Mouse (Mus musculus) splenic B cell, adult 2 months (primary cell): ENCODE measurements around the gene Plxnb3.

Experiments
- DNase-seq: peaks from one replicate; pipeline ENCODE4 v3.0.0-alpha.2; 2011; ENCODE audit warnings: low read depth, low spot score
- H3K27me3 ChIP-seq: 2 replicates; pipeline ENCODE4 v1.6.1; 2012; ENCODE audit warnings: mild to moderate bottlenecking, low read length, moderate library complexity, mixed read lengths; ENCODE audit not compliant: control insufficient read depth, poor library complexity, insufficient read depth, severe bottlenecking
- H3K36me3 ChIP-seq: 2 replicates; pipeline ENCODE4 v1.6.1; 2012; ENCODE audit warnings: mild to moderate bottlenecking, low read length, moderate library complexity, mixed read lengths; ENCODE audit not compliant: control insufficient read depth, poor library complexity, insufficient read depth, severe bottlenecking

Gene Plxnb3

DNA sequence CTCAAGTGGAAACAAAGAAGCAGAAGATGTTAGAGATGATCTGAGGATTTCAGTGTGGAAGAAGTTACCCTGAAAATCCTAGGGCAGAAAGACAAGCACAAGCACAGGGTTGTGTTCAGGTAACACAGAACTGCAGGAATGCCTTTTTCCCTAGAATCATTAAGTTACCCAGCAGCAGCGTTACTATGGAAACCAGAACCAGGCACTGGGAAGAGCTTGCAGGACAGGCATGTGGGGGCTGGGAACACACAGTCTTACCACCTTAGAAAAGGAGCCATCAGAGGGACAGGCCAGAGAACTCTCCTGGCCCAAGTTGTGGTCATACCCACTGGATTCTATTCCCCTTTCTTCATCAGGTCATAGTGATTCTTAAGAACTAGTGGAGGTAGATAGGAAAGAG, 48.9 kb downstream of the Plxnb3 start:
- DNase-seq = no peak
- Histone ChIP-seq H3K36me3 (no peaks in the 10 kb centered on the region), H3K27me3 (no peaks in the 10 kb centered on the region)

DNA sequence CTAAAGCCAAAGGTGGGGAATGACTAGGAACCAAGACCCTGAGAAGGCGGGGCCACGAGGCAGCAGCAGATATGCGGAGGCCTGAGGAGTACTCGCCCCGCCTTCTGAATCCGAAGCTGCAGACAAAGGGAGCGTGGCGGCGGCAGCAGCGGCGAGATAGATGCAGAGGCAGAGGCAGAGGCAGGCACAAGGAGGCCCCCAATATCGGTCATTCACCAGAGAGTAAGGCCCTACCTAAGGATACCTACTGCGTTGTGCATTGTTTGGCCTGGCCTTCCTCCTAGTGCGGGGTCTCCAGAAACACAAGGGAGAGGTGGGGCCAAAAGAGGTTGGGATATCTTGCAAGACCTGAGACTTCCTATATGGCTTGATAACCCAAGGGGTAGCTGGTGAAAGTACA, 58.2 kb downstream of the Plxnb3 start:
- no peaks in the 10 kb centered on the region for H3K36me3 ChIP-seq
- DNase-seq = no peak
- no peaks in the 10 kb centered on the region for H3K27me3 ChIP-seq

DNA sequence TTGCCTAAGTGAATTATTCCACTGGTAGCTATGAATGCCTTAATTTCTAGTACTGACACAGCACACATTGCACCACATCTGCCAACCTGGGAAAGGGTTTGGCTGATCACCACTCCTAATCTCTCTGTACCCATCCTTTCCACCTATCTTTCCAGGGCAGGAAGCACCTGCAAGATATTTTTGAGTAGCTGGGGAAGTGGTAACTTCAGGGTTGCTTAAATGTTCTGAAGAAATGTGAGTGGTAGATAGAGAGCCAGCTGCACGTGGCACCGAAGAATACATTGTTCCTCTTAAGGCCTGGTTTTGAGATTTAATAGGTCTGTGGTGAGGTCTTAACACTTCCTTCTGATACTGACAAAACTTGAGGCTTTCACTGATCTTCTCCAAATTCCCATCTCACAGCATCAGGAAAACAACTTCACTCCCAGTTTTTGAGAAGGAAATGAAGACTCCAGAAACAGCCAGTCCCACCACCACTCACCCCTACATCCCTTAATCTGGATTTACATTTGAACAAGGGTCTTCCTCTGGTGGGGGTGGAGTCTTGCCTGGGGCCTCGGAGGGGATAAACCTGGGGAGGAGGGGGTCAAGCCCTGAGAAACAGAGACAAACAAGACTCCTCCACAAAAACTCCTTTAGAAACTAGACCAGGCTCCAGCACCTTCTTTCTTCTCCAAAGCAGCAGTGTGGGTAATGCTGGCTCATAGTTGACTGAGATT, 59.9 kb downstream of the Plxnb3 start:
- no peaks in the 10 kb centered on the region for H3K27me3 ChIP-seq
- H3K36me3 ChIP-seq = no peaks in the 10 kb centered on the region
- DNase-seq = no peak
